Mouse (Mus musculus) cortical plate, adult 2 months (tissue): Measurements from ENCODE around the gene 4933415A04Rik.

ENCODE experiments used
- CTCF ChIP-seq: fragments of 200-500 bp; IDR thresholded peaks from 2 replicates; pipeline ENCODE4 v1.5.1; 2011; ENCODE audit warnings: mild to moderate bottlenecking, control low read depth, low read length; ENCODE audit not compliant: insufficient read depth; ENCODE audit errors: extremely low read depth
- POLR2A ChIP-seq: fragments of 200-500 bp; IDR thresholded peaks from 2 replicates; pipeline ENCODE4 v1.6.1; 2011; ENCODE audit warnings: mild to moderate bottlenecking, low read length, control low read depth; ENCODE audit not compliant: insufficient read depth; ENCODE audit errors: extremely low read depth

- no peak for TF ChIP-seq CTCF
- TF ChIP-seq POLR2A: no peak
These were observed 27.1 kb upstream of the 4933415A04Rik start for GRCm38 (mm10) chr11:43559515-43560292.
